Mouse (Mus musculus) lung, embryonic 16.5 days (tissue): Measurements from ENCODE around the gene Nova1. TPM values are rescaled to one million over a fixed set of nuclear protein-coding genes. Genes with fewer than 3 reads are reported as not detected.

Experiments used
- ATAC-seq: fragments of 200-750 bp; cut with Nextera tagmentation; 2 replicates; pipeline ENCODE4 v1.8.0; 2017; ENCODE audit warnings: low read depth, mild to moderate bottlenecking, moderate library complexity
- H3K27ac ChIP-seq: fragments of 300-500 bp; sonication (generic); 2 replicates; pipeline ENCODE4 v1.5.1; 2014; ENCODE audit warnings: mild to moderate bottlenecking, control low read depth, low read length
- H3K27me3 ChIP-seq: fragments of 300-500 bp; sonication (generic); 2 replicates; pipeline ENCODE4 v1.6.1; 2014; ENCODE audit warnings: low read depth, low read length, mixed read lengths; ENCODE audit not compliant: control insufficient read depth, insufficient read depth
- H3K36me3 ChIP-seq: fragments of 300-500 bp; sonication (generic); 2 replicates; pipeline ENCODE4 v1.6.1; 2014; ENCODE audit warnings: low read length; ENCODE audit not compliant: control insufficient read depth, insufficient read depth
- H3K4me1 ChIP-seq: fragments of 300-500 bp; sonication (generic); replicated peaks from 2 replicates; pipeline ENCODE4 v1.6.1; 2014; ENCODE audit warnings: low read length, mixed read lengths; ENCODE audit not compliant: control insufficient read depth, insufficient read depth
- H3K4me2 ChIP-seq: fragments of 300-500 bp; sonication (generic); 2 replicates; pipeline ENCODE4 v1.6.1; 2014; ENCODE audit warnings: low read depth, low read length, control low read depth
- H3K4me3 ChIP-seq: fragments of 300-500 bp; sonication (generic); 2 replicates; pipeline ENCODE4 v1.5.1; 2014; ENCODE audit warnings: mild to moderate bottlenecking, low read length, control low read depth
- H3K9ac ChIP-seq: fragments of 300-500 bp; sonication (generic); 2 replicates; pipeline ENCODE4 v1.6.1; 2014; ENCODE audit warnings: low read length, control low read depth
- H3K9me3 ChIP-seq: fragments of 300-500 bp; sonication (generic); 2 replicates; pipeline ENCODE4 v1.6.1; 2016; ENCODE audit warnings: low read length; ENCODE audit not compliant: control insufficient read depth
- whole genome bisulfite sequencing: fragments of 180-500 bp; shearing (Covaris S2); extraction: QIAGEN DNeasy Blood & Tissue Kit; methylation state at CpG from one replicate; pipeline ENCODE4 v1.1.7; 2014; 5-methylcytosine and 5-hydroxymethylcytosine counted together
- polyA plus RNA-seq: library from polyadenylated mRNA; unstranded; fragments of >200 nt; fragmentation: Nextera tagmentation; extraction: Ambion mirVana; gene quantifications from 2 replicates; pipeline ENCODE4 v1.2.1, GENCODE M21; 2015

Gene Nova1
- polyA plus RNA-seq, 1 experiment from 2014 or later: 0.98 TPM

DNA sequence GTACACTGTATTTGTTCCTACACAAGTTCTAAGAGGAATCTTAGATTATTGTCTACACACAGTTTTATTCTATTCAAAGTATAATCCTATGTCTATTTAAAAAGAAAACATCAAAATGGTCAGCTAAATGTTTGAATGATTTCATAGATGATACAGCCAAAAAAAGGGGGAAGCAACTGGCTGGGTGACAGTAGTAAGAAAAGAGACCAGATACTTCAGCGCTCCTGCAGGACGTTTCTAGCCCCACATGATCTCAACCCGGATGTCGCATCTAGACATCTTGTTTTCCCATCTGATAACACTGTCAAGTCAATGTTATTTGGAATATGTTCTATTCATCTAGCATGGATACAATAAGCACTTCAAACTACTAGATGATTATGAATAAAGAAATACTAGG lies 99.7 kb downstream of the Nova1 start:
- no peaks in the 10 kb centered on the region for H3K4me1 ChIP-seq
- H3K36me3 ChIP-seq: no peaks in the 10 kb centered on the region
- H3K9ac ChIP-seq: no peak overlapping the region
- no peak overlapping the region for H3K4me3 ChIP-seq
- WGBS: 87% methylated on average over 4 of the region's 4 CpGs
- no peak overlapping the region for H3K27ac ChIP-seq
- no peak overlapping the region for H3K4me2 ChIP-seq
- no peaks in the 10 kb centered on the region for H3K27me3 ChIP-seq
- ATAC-seq: no peak
- H3K9me3 ChIP-seq: no peaks in the 10 kb centered on the region

DNA sequence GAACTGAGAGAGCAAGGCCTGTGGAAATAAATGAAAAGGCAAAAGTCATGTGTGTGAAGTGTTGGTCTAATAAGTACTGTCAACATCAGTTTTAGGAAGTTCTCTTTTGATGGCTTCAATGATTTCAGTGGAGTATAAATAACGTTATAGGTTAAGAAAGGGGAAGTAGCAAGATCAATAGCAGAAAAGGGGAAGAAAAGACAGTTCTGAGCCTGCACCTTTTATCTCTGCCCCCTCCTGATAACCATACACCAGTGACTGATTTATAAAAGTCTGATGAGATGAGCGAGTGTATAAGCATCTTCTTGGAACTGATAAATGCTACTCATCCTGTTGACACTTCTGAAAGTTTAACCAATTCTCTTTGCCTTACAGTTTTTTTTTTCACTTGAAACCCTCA lies 108.6 kb downstream of the Nova1 start:
- Histone ChIP-seq H3K9ac (no peak overlapping the region), H3K36me3 (no peaks in the 10 kb centered on the region), H3K9me3 (no peaks in the 10 kb centered on the region), H3K27ac (no peak overlapping the region), H3K4me2 (no peak overlapping the region), H3K27me3 (no peaks in the 10 kb centered on the region), H3K4me3 (no peak overlapping the region), H3K4me1 (no peaks in the 10 kb centered on the region)
- no peak for ATAC-seq
- 55% methylated on average over 2 of the region's 2 CpGs for WGBS

DNA sequence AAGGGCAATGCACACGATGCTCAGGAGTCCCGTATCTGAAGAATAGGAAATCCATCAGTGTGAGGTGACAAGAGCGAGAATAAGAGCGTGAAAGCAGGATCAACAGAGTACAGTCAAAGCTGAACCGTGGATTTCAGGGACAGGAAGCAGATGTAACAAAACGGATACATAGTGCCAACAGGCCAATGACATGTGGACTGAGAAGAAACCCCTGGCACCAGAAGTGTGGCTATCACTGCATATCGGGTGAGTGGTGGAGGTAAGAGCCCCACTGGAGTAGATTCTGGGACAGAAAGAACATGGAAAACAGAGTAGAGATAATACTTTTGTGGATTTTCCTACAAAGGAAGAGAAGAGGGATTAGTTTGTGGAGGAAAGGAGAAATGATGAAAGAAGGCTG lies 109.3 kb downstream of the Nova1 start:
- Histone ChIP-seq H3K4me2 (no peak overlapping the region), H3K4me1 (no peaks in the 10 kb centered on the region), H3K36me3 (no peaks in the 10 kb centered on the region), H3K9me3 (no peaks in the 10 kb centered on the region), H3K27ac (no peak overlapping the region), H3K4me3 (no peak overlapping the region), H3K27me3 (no peaks in the 10 kb centered on the region), H3K9ac (no peak overlapping the region)
- ATAC-seq: no peak
- WGBS: 69% methylated on average over 7 of the region's 7 CpGs

DNA sequence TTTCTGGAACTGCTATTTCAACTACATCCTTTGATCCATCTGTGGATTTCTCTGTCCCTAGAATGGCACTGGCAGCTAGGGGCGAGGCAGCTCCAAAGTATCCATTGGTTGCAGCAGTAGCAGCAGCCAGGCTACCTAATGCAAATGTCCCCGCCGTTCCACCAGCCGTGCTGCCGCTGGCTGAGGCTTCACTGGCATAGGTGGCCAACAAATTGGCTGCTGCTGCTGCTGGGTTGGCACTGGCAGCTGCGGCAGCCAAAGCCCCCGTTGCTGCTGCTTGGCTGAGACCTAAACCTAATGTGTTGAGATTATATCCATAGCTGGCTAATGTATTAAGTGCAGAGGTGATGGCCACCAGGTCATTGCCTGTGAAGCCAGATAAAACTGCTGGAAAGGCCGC lies 118.5 kb downstream of the Nova1 start:
- no peak overlapping the region for H3K4me2 ChIP-seq
- no peak overlapping the region for H3K9ac ChIP-seq
- ATAC-seq: no peak
- no peaks in the 10 kb centered on the region for H3K27me3 ChIP-seq
- H3K27ac ChIP-seq: no peak overlapping the region
- H3K36me3 ChIP-seq: no peaks in the 10 kb centered on the region
- no peaks in the 10 kb centered on the region for H3K9me3 ChIP-seq
- 78% methylated on average over 8 of the region's 8 CpGs for WGBS
- no peaks in the 10 kb centered on the region for H3K4me1 ChIP-seq
- no peak overlapping the region for H3K4me3 ChIP-seq

DNA sequence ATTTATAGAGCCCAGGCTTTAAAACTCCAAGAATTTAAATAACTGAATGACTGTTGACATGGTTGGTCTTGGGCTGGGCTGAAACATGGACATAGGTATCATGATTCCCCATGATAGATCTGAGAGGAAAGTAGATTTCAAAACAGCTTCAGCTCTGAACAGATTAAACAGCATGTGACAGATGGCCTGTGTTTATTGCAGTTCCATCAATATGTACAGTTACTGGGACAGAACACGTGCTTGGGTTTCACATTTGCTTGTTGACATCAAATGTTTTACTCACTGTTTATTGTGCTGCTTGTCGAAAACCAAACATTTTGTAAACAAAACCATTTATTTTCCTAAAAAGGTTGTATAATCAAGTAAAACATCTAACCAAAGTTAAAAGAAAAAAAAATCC lies 142.4 kb downstream of the Nova1 start:
- no peaks in the 10 kb centered on the region for H3K27me3 ChIP-seq
- H3K4me2 ChIP-seq: no peak overlapping the region
- WGBS: 51% methylated on average over 2 of the region's 2 CpGs
- H3K36me3 ChIP-seq: no peaks in the 10 kb centered on the region
- H3K9me3 ChIP-seq: no peaks in the 10 kb centered on the region
- no peak for ATAC-seq
- H3K9ac ChIP-seq: no peak overlapping the region
- H3K4me1 ChIP-seq: no peaks in the 10 kb centered on the region
- no peak overlapping the region for H3K27ac ChIP-seq
- no peak overlapping the region for H3K4me3 ChIP-seq

DNA sequence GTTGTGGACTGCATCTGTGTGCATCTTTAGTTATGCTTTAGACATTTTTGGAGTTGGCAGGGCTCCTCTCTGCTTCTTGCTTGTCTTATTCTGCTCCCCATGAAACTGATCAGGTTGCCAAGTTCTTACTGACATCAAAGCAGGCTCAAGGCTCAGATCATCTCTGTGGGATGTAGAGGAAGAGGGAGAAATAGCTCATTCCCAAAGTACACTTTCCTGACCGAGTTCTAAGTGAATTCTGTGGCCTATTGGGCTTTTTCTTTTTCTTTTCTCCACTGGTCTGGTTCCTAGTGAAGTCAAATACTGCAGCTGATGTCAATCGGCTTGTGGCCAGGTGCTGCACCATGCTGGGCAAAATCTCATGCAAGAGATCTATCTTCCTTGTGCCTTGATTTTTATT lies 152.0 kb downstream of the Nova1 start:
- 46% methylated on average over 2 of the region's 2 CpGs for WGBS

DNA sequence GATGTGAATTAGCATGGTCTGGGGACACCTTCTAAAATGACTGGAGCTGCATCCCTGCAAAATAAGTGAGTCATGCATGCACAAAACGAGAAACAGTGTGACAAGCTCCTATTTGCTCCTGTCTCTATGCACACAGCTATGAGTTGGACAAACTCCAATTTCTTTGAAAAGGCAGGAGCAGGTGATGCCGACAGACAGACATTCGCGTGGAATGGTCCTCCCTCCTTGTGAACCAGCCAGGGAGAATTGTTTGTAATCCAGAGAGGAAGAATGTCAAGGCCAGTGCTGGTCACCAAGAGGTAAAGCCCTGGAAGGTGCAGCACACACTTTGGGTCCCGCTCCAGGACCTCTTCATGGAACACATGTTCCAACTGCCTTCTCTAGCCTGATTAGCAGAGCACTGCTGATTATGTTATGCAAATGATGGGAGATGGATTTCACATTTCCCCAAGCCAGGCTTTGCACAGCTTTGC lies 172.6 kb downstream of the Nova1 start:
- no peak for ATAC-seq
- H3K9me3 ChIP-seq: no peaks in the 10 kb centered on the region
- H3K27ac ChIP-seq: no peak overlapping the region
- no peak overlapping the region for H3K4me3 ChIP-seq
- H3K9ac ChIP-seq: no peak overlapping the region
- no peaks in the 10 kb centered on the region for H3K4me1 ChIP-seq
- H3K4me2 ChIP-seq: no peak overlapping the region
- WGBS: 69% methylated on average over 5 of the region's 5 CpGs
- H3K27me3 ChIP-seq: no peaks in the 10 kb centered on the region
- H3K36me3 ChIP-seq: no peaks in the 10 kb centered on the region

More for the DNA sequence above, 152.0 kb downstream of the Nova1 start:
- no peak overlapping the region for H3K4me3 ChIP-seq
- no peaks in the 10 kb centered on the region for H3K36me3 ChIP-seq
- H3K4me2 ChIP-seq: no peak overlapping the region
- no peak overlapping the region for H3K9ac ChIP-seq
- no peaks in the 10 kb centered on the region for H3K4me1 ChIP-seq
- no peak overlapping the region for H3K27ac ChIP-seq
- no peak for ATAC-seq
- H3K27me3 ChIP-seq: no peaks in the 10 kb centered on the region
- H3K9me3 ChIP-seq: no peaks in the 10 kb centered on the region

DNA sequence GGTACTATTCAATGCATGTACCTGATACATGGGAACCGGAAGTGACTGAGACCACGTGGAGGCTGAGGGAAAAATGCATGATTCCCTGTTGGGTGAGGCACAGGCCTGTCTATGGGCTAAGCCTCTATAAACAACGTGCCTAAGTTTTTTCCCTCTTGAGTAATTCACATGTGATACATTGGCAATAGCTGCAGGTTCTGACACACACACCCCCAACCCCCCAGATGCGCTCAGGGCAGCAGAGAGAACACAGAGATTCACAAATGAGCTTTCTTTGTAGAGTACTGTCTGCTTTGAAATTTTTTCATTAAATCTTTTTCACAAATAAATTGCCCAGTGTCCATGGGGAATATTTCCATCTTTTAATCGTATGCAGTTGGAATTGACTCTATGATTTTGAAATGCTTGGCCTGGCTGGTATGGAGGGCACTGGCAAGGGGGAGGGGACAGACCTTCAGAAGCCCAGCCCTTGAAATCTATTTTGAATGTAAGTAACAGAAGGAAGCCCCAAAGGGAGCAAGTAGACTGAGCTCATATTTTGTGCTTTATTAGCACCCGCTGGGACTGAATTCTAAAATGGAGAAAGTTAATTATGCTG lies 173.3 kb downstream of the Nova1 start:
- no peaks in the 10 kb centered on the region for H3K27me3 ChIP-seq
- H3K4me1 ChIP-seq: no peaks in the 10 kb centered on the region
- H3K9me3 ChIP-seq: no peaks in the 10 kb centered on the region
- no peak overlapping the region for H3K4me2 ChIP-seq
- no peak overlapping the region for H3K4me3 ChIP-seq
- 77% methylated on average over 6 of the region's 6 CpGs for WGBS
- no peak overlapping the region for H3K9ac ChIP-seq
- H3K27ac ChIP-seq: no peak overlapping the region
- ATAC-seq: no peak
- no peaks in the 10 kb centered on the region for H3K36me3 ChIP-seq
